Mouse (Mus musculus) layer of hippocampus, adult 9-11 months (tissue): Measurements from ENCODE around the gene 2310039H08Rik.

Experiments
- DNase-seq: peaks from one replicate; pipeline ENCODE4 v3.0.0; 2022

2310039H08Rik gene

DNA sequence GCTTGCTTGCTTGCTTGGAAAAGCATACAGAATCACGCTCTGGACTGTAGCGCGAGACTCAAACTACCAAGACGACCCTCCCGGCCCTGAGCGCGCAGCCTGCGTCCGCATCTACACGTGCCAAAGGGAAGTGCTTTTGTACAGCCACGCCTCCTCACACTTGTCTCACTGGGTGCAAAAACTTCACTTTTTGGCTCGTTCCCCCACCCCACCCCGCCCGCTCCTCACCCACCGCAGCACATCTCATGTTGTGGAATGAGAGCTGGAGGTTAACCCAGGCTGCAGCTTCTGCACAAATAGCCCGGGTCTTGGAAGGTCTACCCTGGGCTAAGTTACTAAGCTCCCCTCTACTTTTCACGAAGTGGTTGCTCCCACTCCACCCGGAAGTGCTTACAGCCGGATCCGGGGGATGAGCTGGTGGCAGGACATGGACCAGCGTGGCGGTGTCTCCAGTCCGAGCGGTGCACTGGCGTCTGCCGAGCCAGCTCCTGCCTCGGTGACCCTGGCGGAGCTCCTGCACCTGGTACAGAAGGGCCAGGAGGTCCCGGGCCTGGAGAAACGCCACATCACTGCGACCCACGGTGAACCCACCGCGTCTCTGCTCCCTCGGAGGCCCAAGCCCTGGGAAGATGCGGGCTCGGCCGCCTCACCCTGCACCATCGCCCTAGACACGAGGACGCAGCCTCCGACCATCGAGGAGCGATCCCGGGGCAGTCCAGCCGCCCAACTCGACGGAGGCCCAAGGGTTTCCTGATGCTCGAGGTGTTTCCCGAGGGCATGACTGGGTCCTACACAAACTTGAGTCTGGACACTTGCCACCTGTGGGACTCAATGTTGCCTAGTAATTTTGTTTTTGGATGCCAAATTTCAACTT, at the start of gene 2310039H08Rik:
2310039H08Rik (plus strand) TSS at position 232 of the 874 bp plus-strand sequence.
- peak; percentile 86 for DNase-seq

DNA sequence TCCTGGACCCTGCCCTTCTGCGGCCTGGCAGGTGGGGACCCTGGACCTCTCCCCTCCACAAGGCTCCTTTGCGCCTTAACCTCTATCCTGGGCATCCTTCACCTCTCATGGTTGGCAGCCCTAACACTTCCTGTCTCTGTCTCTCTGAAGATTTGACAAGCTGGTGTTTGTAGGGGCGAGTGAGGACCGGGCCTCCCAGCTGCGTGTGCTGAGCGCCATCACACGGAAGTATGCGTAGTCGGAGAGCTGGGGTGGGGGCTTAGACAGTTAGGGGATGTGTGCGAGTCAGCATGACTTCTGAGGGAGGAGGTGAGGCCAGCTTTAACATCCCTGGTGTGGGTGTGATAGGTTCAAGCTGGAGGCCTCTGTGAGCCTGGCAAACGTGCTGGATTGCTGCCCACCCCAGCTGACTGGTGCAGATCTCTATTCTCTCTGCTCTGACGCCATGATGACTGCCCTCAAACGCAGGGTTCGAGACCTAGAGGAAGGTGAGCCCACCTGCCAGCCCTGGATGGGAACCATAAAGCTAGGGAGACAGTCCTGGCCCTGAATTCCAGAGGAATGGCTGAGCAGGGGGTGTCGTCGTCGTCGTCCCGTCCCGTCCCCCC, 47.9 kb upstream of the 2310039H08Rik start:
- no peak for DNase-seq

DNA sequence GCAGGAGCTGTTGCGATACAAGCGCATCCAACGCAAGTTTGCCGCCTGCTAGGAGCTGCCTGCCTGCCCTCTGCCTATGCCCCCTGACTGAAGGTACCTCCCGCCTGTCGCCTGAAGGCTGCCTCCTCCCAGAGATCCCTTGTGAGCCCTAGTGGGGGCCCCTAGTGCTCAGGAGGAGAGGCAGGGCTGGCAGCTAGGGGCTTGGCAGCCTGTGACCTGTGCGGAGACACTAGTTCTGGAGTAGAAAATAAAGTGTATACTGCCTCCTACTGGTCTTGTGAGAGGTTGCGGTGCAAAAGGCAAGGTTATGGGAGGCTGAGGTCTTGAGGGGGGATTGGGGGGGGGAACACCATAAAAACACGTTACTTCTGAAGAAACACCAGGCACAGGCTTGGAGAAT, 47.2 kb upstream of the 2310039H08Rik start:
- no peak for DNase-seq

DNA sequence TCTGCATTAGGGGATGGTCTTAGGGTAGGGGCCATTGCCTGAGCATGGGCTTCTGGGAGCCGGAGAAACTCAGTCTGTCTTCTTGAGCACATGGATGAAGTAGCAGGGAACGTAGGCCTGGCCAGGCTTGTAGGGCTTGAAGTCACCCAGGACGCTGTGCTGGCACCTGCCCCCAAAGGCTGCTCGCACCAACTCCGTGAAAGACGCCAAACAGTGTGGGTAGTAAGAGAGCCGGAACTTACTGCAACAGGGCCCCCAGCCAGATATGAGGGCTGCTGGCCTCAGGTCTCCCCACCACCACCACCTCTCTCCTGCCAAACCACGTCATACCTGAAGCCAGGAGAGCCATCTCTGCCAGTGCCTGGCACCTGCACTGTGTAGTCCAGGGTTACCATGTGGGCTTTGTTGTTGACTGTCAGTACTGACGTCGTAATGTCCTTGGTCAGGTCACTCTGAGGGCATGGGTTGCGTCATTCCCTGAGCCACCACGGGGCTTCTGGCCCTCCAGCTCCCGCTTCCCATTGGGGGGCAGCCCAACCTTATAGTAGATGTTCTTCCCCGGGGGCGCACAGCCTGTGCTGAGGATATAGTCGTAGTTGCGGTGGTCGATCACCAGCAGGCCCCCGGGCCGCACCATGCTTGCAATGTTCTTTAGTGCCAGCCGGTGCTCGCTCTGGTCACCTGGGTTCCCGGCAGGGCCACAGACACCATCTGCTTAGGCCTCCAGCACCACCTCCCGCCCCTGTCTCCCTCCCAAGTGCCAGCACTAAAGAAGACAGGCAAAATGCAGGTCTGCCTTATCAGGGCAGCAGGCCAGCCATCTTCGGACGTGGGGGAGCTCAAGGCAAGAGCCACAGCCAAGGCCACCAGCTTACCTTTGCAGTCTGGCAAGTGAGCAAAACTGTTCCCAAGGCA, 46.4 kb upstream of the 2310039H08Rik start:
- no peak for DNase-seq

DNA sequence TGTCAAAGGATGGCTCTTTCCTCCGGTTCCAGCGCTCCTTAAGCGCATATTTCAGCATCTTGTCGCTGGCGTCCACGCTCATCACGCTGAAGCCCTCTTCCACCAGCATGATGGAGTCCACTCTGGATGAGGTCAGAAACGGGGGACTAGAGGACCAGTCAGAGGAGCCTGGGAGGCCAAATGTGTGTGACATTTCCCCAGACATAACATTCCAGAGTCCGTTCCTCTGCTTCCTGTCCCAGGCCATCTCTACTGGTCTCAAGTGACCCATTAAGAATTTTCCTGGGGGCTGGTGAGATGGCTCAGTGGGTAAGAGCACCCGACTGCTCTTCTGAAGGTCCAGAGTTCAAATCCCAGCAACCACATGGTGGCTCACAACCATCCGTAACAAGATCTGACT, 45.2 kb upstream of the 2310039H08Rik start:
- no peak for DNase-seq

DNA sequence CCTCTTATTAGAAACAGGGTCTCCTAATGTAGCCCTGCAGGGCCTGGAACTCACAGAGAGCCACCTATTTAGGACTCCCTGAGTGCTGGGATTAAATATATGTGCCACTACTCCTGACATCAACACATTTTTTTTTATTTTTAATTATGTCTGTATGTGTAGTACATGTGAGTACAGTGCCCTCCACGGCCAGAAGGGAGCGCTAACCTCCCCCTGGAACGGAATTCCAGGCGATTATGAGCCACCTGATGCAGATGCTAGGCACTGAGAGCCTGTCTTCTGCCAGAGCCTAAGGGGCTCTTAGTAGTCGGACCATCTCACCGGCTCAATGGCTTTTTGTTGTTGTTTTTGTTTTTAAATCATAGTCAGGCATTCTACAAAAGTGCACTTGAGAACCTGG, 44.4 kb upstream of the 2310039H08Rik start:
- DNase-seq = no peak

DNA sequence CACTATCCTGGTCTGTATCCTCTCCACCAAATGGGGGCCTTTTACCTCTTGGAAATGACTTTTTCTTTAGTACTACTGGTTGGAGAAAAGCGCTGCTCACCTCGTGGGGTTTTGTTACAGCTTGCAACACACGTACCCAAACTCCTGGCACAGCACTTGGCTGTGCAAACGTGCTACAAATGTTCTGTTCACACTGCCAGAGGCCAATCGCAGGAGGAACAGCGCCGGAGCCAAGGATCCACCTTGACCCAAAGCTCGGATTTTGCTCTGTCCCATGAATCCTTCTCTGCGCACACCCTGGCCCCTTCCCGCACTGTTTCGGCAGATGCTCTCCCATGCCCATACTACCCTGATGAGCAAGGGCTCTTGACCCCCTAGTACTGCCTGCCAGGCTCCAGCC, 43.9 kb upstream of the 2310039H08Rik start:
- no peak for DNase-seq

DNA sequence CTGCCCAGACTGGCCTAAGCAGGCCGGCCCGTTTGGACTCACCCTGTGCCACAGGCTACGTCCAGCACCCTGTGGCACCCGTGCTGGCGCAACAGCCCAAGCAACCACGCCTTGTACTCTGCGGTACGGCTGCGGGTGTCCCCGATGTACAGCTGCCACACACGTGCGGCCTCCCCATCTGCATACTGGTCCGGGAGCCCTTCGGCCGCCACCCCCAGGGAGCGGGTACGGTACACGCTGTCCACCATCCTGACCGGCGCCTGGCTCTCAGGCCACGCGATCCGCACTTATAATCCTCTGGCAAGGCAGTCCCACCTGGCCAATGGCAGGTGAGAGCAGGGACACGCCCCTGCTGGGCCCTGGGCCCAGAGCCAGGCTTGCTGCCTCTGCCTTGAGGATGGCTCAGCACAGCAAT, 43.5 kb upstream of the 2310039H08Rik start, which contains the start of gene Gnmt:
Gnmt (minus strand) TSS at position 265 of the 415 bp plus-strand sequence.
- no peak for DNase-seq

DNA sequence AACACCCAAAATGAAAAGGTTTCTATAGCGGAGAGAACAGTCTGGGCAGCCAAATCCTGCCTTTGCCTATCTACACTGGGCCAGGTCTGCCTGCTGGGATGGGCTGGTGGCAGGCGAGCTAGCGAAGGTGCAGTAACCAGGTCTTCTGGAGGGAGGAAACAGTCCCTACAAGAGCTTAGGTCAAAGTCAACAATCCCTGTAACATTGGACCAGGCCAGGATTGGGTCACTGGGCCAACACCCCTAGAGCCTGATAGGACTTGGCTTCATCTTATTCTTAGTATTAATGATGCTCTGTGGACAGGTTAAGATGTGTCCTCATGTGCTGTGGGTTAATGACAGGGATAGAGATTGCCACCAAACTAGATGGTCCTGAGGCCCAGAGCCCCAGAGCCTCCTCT, 38.4 kb upstream of the 2310039H08Rik start:
- DNase-seq = no peak

DNA sequence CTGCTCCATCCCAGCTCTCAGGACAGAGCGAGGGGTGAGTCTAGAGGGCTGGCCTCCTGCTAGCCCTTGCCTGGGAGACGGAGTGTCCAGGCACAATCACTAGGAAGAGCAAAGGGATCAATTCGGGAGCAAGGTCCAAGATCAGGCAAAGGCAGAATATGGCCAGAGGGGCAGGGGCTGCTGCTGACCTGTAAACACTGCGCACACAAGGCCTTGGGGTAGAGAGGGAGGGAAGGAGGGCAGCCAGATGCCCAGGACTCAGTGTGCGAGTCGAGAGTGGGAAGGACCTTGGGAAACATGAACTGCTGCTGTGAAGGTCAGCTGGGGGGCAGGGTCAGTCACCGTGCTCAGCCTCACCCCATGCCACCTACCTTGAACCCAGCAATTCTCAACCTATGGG, 37.1 kb upstream of the 2310039H08Rik start:
- DNase-seq = no peak

DNA sequence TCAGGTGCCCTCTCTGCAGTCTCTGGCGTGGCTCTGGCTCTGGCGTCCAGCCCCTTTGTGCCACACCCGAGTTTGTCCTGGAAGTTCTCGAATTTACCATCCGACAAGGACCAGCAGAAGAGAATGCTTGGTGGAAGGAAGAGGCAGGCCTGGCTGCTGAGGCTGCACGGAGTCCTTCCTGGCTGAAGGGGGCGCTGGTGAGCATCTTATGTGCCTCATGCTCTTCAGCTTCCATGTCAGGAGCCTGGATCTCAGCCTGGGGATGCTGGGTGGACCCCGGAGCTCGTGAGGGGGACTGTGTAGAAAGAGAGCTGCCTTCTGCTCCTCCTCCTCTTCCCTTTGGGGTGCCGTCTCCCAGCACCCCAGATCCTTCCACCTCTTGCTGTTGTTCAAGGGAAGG, 36.3 kb upstream of the 2310039H08Rik start:
- DNase-seq = no peak

DNA sequence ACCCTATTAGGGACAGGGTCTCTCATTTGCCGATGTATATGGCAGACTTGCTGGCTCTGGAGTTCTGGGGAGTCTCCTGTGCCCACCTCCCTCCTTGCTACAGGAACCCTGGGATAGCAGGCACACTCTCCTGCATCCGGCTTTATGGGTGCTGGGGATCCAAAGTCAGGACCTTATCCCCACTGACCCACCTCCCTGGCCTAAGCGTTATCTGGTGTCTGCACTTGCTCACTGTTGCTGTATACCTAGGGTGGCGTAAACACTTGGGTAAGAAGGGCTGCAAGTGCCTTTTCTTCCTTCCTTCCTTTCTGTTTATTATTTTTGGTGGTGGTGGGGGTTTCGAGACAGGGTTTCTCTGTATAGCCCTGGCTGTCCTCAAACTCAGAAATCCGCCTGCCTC, 31.1 kb upstream of the 2310039H08Rik start:
- DNase-seq = no peak

DNA sequence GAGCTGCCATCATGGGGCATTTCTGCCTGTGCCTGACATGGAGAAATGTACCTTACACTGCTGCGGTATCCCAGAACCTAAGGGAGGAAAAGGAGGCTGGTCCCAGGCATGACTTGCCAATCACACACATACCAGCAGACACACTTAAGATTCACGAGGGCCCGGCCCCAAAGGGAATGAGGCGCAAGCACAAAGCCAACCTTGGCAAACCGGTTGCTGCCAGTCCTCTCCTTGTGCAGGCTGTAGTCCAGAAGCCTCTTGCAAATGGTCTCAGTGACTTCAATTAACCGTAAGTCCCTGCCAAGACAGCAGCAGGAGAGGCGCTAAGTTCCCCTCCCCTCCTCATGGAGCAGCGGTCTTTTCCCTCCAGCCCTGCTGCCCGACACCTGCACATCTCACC, 29.4 kb upstream of the 2310039H08Rik start:
- DNase-seq = no peak

DNA sequence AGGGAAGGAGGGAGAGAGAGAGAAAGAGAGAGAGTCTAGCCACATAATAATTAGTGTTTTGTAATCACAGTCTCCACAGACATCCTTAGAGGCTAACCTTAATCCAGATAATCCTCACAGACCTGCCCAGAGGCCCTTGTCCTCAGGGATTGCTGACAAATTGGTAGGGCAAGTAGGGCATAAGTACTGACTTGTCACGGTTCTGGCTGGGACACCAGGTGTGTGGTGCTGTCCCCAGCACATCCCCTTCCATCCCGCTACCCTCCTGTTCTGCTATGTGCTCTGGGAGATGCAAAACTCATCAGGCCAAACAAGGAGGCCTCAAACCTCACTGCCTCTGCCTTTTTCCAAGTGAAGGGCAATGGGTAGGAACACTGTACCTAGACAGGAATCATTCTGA, 26.9 kb upstream of the 2310039H08Rik start:
- no peak for DNase-seq

DNA sequence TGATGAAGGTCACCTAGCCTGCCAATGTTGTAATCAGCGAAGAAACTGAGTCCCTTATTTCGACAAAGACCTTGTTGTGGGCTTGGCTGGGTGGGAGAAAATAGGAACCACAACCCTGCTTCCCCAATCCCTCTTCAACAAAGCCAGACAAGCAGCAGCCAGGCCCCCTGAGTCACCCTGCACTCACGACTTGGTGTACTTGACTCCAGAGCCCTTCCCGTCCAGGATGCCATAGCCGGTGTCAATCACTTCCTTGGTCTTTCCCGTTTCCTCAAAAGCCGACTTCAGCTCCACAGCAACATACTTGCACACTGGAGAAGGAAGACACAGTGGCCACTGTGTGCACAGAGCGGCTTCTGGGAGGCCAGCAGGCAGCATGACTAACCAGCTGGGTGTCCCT, 25.2 kb upstream of the 2310039H08Rik start:
- DNase-seq = no peak

DNA sequence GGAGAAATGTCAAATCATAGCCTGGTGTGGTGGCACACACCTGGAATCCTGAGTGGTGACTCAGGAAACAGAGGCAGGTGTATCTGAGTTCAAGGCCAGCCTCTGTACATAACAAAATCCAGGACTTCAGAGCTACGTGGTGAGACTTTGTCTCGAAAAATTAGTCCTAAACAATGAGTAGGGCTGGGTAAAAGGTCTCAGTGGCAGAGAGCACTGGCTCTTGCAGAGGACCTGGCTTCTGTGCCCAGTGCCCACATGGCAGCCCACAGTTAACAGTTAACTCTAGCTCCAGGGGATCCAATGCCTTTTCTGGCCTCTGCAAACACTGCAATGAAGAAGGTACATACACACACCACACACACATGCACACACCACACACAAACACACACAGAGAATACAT, 24.6 kb upstream of the 2310039H08Rik start:
- no peak for DNase-seq

DNA sequence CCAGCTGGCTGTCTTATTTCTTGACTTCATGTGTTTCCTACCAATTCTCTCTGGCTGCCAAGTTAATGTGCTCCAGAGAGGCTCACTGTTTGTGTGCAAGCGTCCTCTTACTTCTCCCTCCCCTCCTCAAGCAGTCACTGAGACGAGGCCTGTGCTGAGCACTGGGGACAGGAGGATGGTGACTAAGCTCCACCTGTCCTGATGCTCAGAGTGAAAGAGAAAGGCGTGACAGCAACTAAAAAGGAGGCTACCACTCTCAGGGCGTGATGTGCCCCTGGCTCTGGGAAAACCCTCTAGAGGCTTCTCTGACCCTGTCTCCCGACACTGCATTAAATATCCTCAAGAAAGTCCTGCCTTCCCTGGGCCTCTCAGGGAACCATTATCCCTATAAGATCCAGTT, 23.2 kb upstream of the 2310039H08Rik start:
- DNase-seq = no peak

DNA sequence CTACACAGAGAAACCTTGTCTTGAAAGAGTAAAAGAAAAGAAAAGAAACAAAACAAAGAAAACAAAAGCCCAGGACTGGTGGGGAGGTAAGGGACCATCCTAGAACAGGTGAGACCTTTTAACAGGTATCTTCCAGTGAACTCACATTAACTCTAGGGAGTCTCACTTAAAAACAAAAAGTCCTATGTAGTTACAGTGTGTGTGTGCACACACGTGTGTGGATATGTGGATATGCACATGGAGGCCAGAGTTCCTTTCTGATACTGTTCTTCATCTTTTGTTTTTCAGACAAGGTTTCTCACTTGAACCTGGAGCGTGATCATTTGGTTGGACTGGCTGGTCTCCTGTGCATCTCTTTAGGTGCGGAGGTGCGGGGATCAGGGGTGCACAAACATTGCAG, 21.9 kb upstream of the 2310039H08Rik start:
- DNase-seq = no peak

DNA sequence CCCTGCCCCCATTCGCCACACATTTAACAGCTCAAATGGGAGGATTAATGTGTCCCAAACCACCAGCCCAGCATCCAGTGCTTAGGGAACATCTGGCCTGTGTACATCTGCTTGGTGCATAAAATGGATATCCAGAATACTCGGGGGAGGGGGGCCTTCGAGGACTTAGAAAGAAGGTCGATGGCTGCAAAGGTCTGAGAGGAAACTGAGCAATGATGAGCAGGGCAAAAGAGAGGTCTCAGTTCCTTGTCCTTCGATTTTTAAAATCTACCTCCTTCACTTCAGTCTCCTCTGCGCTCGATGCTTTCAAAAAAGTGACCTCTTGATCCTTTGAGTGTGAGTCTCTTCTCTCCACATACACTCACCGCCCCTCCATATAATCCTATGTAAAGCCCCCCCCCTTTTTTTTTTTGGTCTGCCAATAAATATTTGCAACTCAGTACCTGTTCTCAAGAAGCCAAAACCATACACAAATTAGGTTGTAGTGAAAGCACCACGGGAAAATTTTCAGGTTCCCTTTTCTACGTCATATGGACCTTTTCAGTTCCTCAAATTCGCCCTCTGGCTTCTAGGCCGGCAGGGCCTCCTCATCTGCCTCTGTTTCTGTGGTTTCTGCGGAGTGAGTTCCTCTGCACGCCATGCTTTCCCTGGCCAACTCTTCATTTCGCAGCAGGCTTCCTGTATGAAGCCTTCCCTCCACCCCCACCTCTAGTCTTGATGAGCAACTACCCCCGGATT, 21.2 kb upstream of the 2310039H08Rik start:
- DNase-seq = peak; percentile 87

DNA sequence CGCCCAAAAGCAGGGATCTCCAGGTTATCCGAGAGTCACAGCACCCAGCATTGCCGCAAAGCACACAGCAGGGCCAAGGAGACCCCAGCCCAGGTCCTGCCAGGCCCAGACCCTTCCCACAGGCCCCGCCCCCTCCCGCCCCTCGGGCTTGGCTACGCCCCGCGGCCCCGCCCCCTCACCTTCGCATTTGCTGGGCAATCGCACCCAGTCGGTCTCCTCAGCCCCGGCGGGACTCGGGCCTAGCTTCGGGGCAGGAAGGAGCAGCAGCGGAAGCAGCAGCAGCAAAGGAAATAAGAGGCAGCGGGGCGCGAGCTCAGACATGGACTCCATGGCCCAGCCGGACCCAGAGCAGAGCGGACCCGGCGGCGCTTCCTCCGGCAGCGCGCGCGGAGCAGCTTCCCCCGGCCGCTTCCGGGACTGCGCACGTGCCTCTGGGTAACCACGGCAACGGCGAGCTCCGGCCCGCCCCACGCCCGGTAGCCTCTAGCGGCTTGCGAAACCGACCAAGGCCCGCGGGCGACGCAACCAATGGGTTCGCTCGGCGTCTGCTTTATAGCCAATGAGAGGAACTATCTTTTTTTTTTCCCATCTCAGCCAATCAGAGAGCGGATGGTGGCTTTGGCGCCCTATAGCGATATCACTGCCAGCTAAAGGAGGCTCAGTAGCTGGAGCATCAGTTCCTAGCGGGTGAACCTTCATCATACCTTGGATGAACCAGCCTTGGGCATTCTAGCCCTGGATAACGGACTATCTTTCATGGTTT, 20.5 kb upstream of the 2310039H08Rik start, which contains the start of gene Cnpy3:
Cnpy3 (minus strand) TSS at position 421 of the 763 bp plus-strand sequence.
- DNase-seq = peak; percentile 99

DNA sequence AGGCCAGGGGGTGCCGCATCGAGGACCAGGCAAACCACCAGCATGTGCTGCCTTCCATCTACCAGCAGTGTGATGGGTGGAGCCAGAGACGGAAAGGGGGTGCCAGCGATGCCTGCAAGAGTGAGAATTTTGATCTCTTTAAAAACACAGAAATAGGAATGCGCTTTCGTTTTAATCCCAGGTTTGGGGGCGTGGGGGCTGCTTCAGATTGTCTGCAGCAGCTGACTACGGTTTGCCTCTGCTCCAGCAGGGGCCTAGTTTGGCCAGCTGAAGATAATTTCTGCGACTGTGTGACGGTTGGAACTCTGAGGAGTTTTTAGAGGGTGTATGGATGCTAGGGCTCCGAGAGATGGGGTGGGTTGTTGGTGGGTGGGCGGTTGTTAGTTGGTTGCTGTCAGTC, 13.7 kb upstream of the 2310039H08Rik start:
- DNase-seq = no peak

DNA sequence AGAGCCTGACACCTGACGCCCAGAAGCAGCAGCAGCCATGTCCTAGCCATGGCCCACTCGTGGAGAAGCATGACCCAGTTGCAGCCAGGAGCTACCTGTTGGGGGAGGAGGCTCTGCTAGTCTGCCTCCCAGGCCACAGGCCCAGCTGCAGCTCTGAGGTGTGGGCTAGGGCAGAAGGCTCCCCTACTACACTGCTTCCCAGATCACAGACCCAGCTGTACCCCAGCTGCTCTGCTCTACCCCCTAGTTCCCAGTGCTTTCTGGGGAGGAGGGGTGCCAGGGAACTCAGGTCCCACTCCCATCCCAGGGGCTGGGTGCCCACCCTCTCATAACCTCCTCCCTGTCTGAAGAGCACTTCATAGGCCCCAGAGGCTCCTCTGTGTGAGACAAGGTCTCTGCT, 8.9 kb upstream of the 2310039H08Rik start, which contains the start of gene Ptcra:
Ptcra (minus strand) TSS at position 169 of the 400 bp plus-strand sequence.
- no peak for DNase-seq
